Mouse (Mus musculus) testis, postnatal 10 days (tissue): Measurements from ENCODE around the gene Clic1.
"Not testable (repeated sequence)": the region's sequence is repeated elsewhere in the genome, so short reads cannot be mapped to it uniquely, and the experiment has no call there.

Source experiments
- DNase-seq: peaks from one replicate; pipeline ENCODE4 v3.0.0; 2021; ENCODE audit warnings: low spot score

The Clic1 gene

GRCm38 (mm10) chr17:35049561-35050016 is at the start of gene Clic1:
Gene Clic1, plus strand, starts transcription at chr17:35049966.
- DNase-seq = peak; percentile 76

GRCm38 (mm10) chr17:35000717-35001451 is 48.9 kb upstream of the Clic1 start, which contains the start of gene Vars:
Gene Vars, plus strand, starts transcription at chr17:35000987.
- peak; percentile 91 for DNase-seq

- peak; percentile 52 for DNase-seq
These were observed 48.2 kb upstream of the Clic1 start for GRCm38 (mm10) chr17:35001452-35002152.

- no peak for DNase-seq
These were observed 47.5 kb upstream of the Clic1 start for GRCm38 (mm10) chr17:35002153-35002865.

- DNase-seq = no peak
These were observed 46.5 kb upstream of the Clic1 start for GRCm38 (mm10) chr17:35003022-35003838.

- DNase-seq = no peak
These were observed 45.6 kb upstream of the Clic1 start for GRCm38 (mm10) chr17:35004075-35004717.

GRCm38 (mm10) chr17:35005158-35005557 is 44.6 kb upstream of the Clic1 start:
- no peak for DNase-seq

GRCm38 (mm10) chr17:35005902-35006301 is 43.9 kb upstream of the Clic1 start:
- not testable (repeated sequence) for DNase-seq

- DNase-seq = no peak
These were observed 42.3 kb upstream of the Clic1 start for GRCm38 (mm10) chr17:35007387-35007991.

- no peak for DNase-seq
These were observed 40.2 kb upstream of the Clic1 start for GRCm38 (mm10) chr17:35009586-35009985.

GRCm38 (mm10) chr17:35011440-35011839 is 38.3 kb upstream of the Clic1 start:
- no peak for DNase-seq

GRCm38 (mm10) chr17:35012430-35012829 is 37.3 kb upstream of the Clic1 start:
- DNase-seq = no peak

GRCm38 (mm10) chr17:35013221-35013620 is 36.5 kb upstream of the Clic1 start:
- DNase-seq = no peak

GRCm38 (mm10) chr17:35015296-35015695 is 34.5 kb upstream of the Clic1 start:
- no peak for DNase-seq

GRCm38 (mm10) chr17:35016376-35016775 is 33.4 kb upstream of the Clic1 start, which contains the start of gene Vwa7:
Gene Vwa7, plus strand, starts transcription at chr17:35016579.
- DNase-seq = peak; percentile 69

- DNase-seq = peak; percentile 42
These were observed 32.7 kb upstream of the Clic1 start for GRCm38 (mm10) chr17:35016791-35017705.

- DNase-seq = no peak
These were observed 32.1 kb upstream of the Clic1 start for GRCm38 (mm10) chr17:35017706-35018030.

GRCm38 (mm10) chr17:35018171-35018570 is 31.6 kb upstream of the Clic1 start:
- DNase-seq = no peak

GRCm38 (mm10) chr17:35019894-35020293 is 29.9 kb upstream of the Clic1 start:
- DNase-seq = no peak

- DNase-seq = no peak
These were observed 29.2 kb upstream of the Clic1 start for GRCm38 (mm10) chr17:35020551-35020950.
